Mouse (Mus musculus) liver, postnatal 0 days (tissue): ENCODE measurements at regions not wholly inside any gene's neighbourhood (a gene's known extent, or its start where the extent isn't known, plus 50 kb on each side); places are given as distances from the start of the nearest gene placed in this dataset.

Experiments
- ATAC-seq: fragments of 200-750 bp; cut with Nextera tagmentation; 2 replicates; pipeline ENCODE4 v1.8.0; 2017; ENCODE audit warnings: mild to moderate bottlenecking, moderate library complexity
- DNase-seq: peaks from one replicate; pipeline ENCODE4 v3.0.0-alpha.2; 2016
- H3K27ac ChIP-seq: fragments of 300-500 bp; sonication (generic); 2 replicates; pipeline ENCODE4 v1.5.1; 2014; ENCODE audit warnings: antibody characterized with exemption, moderate library complexity, mild to moderate bottlenecking, low read depth
- H3K27me3 ChIP-seq: fragments of 300-500 bp; sonication (generic); 2 replicates; pipeline ENCODE4 v1.6.1; 2014; ENCODE audit warnings: low read length, control low read depth, mixed read lengths; ENCODE audit not compliant: insufficient read depth
- H3K36me3 ChIP-seq: fragments of 300-500 bp; sonication (generic); replicated peaks from 2 replicates; pipeline ENCODE4 v1.6.1; 2014; ENCODE audit warnings: mild to moderate bottlenecking, control low read depth, low read length, moderate library complexity, mixed read lengths; ENCODE audit not compliant: insufficient read depth
- H3K4me1 ChIP-seq: fragments of 300-500 bp; sonication (generic); 2 replicates; pipeline ENCODE4 v1.6.1; 2014; ENCODE audit warnings: antibody characterized with exemption, mild to moderate bottlenecking, control low read depth; ENCODE audit not compliant: insufficient read depth
- H3K4me2 ChIP-seq: fragments of 300-500 bp; sonication (generic); 2 replicates; pipeline ENCODE4 v1.6.1; 2014; ENCODE audit warnings: low read depth, mild to moderate bottlenecking, low read length, moderate library complexity, mixed read lengths
- H3K4me3 ChIP-seq: fragments of 300-500 bp; sonication (generic); 2 replicates; pipeline ENCODE4 v1.5.1; 2014; ENCODE audit warnings: low read depth, low read length
- H3K9ac ChIP-seq: fragments of 300-500 bp; sonication (generic); replicated peaks from 2 replicates; pipeline ENCODE4 v1.6.1; 2014; ENCODE audit warnings: mild to moderate bottlenecking, moderate library complexity
- H3K9me3 ChIP-seq: fragments of 300-500 bp; sonication (generic); 2 replicates; pipeline ENCODE4 v1.6.1; 2016; ENCODE audit warnings: mild to moderate bottlenecking, control low read depth, low read length, mixed read lengths
- CTCF ChIP-seq: sonication (generic); IDR thresholded peaks from 2 replicates; pipeline ENCODE4 v1.5.1; 2016; ENCODE audit warnings: antibody characterized with exemption, low read depth
- EP300 ChIP-seq: IDR thresholded peaks from 2 replicates; pipeline ENCODE4 v1.6.1; 2016; ENCODE audit warnings: antibody characterized with exemption, low read depth, mild to moderate bottlenecking
- WGBS: fragments of 180-500 bp; shearing (Covaris S2); extraction: QIAGEN DNeasy Blood & Tissue Kit; methylation state at CpG from one replicate; pipeline ENCODE4 v1.1.7; 2014; ENCODE audit not compliant: insufficient replicate concordance; 5-methylcytosine and 5-hydroxymethylcytosine counted together

DNA sequence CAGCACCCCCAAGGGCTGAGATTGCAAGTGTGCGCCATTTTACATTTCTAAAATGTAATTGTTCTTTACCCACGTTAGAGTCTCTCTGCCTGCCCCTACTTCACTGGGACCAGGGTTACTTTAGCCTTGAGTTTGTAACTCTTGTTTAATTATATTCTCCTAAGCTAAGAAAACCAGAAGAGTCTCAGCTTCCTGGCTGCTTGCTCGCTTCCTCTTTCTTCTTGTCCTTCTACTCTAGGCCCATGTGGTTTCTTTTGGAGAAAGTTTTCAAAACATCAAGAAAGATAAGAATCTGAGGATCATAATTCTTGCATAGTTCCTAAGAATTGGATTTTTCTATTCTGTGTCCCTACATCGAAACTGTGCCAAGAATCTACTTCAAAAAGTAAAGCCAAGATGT lies 228.6 kb downstream of the Tmsb4x start:
- WGBS, result 56% methylated on average over 4 of the region's 4 CpGs
- no peaks in the 10 kb centered on the region for H3K36me3 ChIP-seq
- no peak overlapping the region for H3K9ac ChIP-seq
- H3K27me3 ChIP-seq, result 0 out of 2 replicates have a peak, but pooled peaks cover 2% of the 10 kb centered on the region
- ATAC-seq (no peak), DNase-seq (no peak)
- no peak overlapping the region for H3K4me2 ChIP-seq
- no peak overlapping the region for H3K4me3 ChIP-seq
- H3K9me3 ChIP-seq, result no peaks in the 10 kb centered on the region
- no peak overlapping the region for H3K27ac ChIP-seq
- no peaks in the 10 kb centered on the region for H3K4me1 ChIP-seq
- TF ChIP-seq CTCF (no peak), EP300 (no peak)

- DNase-seq, result no peak
- Histone ChIP-seq H3K27ac (no peak overlapping the region), H3K9ac (no peak overlapping the region), H3K4me2 (no peak overlapping the region), H3K36me3 (no peaks in the 10 kb centered on the region), H3K4me3 (no peak overlapping the region), H3K9me3 (no peaks in the 10 kb centered on the region), H3K4me1 (no peaks in the 10 kb centered on the region), H3K27me3 (0 out of 2 replicates have a peak, but pooled peaks cover 2% of the 10 kb centered on the region)
- no peak for TF ChIP-seq CTCF
- TF ChIP-seq EP300, result no peak
- ATAC-seq, result no peak
These were observed 232.1 kb downstream of the Tmsb4x start for GRCm38 (mm10) chrX:166977029-166977428.

GRCm38 (mm10) chrX:166971721-166972120 lies 237.4 kb downstream of the Tmsb4x start:
- DNase-seq (no peak), ATAC-seq (no peak)
- Histone ChIP-seq H3K27ac (no peak overlapping the region), H3K4me1 (no peaks in the 10 kb centered on the region), H3K4me3 (no peak overlapping the region), H3K27me3 (no peaks in the 10 kb centered on the region), H3K9ac (no peak overlapping the region), H3K9me3 (no peaks in the 10 kb centered on the region), H3K4me2 (no peak overlapping the region), H3K36me3 (no peaks in the 10 kb centered on the region)
- TF ChIP-seq EP300 (no peak), CTCF (no peak)
- WGBS, result 40% methylated on average over 1 of the region's 1 CpGs

DNA sequence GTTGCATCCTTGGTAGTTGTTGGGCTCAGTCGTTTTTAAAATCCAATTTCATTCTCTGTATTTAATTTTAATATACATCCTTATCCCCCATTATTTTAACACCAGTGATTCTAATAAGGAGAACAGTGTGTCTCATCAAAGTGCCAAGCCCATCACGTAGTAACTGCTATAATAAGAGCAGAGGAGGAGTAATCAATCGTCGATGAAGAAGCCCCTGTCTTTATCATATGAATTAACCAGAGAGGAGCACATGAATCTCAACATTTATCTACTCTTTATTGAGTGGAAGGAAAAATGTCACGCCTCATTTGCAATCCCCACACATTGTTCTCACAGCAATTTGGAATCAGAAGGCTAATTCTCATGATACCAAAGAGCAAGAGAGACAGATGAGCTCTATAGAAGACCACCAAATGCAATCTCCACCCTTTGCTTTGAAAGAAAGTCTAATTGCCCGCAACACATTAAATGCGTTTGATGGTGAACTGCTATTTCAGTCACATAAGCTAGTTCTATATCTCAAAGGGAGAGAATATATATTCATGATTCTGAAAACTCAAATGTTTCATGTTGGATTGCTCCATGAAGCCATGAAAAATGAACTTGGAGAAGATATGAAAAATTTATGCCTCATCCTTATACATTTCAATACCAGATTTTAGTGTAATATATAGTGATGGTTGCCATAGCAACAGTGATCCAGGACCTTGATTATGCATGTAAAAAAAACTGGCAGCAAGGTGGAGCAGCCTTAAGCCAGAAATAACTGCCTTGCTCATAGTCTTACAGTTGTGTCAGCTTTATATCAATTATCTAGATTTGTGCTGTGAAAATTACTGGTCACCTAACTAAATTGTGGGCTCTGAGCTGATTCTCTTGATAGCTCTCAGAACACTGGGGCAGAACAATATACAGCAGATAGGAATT lies 244.2 kb downstream of the Tmsb4x start:
- no peak overlapping the region for H3K4me2 ChIP-seq
- H3K4me1 ChIP-seq, result no peaks in the 10 kb centered on the region
- no peak for ATAC-seq
- H3K9ac ChIP-seq, result no peak overlapping the region
- no peak for DNase-seq
- no peak for TF ChIP-seq EP300
- TF ChIP-seq CTCF, result no peak
- no peaks in the 10 kb centered on the region for H3K36me3 ChIP-seq
- H3K27ac ChIP-seq, result no peak overlapping the region
- no peaks in the 10 kb centered on the region for H3K27me3 ChIP-seq
- no peak overlapping the region for H3K4me3 ChIP-seq
- H3K9me3 ChIP-seq, result no peaks in the 10 kb centered on the region
- WGBS, result 64% methylated on average over 7 of the region's 7 CpGs

DNA sequence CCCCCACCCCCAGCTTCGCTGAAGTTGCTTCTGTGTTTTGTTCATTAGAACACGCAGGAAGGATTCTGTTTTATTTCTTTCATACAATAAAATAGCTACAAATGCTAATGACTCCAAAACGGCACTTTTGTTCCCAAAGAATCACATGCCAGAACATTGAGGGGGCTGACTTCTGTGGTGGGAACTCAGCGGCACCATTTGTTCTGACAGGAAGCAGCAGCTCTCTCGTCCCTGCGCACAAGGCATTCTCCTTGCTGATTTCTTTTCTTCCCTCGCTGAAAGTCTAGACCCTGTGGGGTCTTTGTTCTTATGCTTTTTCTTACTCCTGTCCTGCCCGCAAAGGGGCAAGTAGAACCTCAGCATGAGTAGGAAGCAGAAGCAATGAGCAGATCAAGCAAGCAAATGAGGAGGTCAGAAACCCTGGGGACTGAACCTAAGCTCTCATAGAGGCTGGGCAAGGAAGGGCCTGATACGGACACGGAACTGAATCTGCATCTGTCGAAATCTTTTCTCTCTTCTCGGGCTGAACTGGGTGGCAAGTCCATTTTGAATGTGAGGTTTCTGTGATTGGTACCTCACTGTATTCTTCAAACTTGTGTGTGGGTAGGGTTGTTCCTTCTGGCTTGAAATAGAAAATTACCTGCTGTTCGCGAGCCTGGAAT lies 256.5 kb downstream of the Tmsb4x start:
- Histone ChIP-seq H3K36me3 (no peaks in the 10 kb centered on the region), H3K27me3 (no peaks in the 10 kb centered on the region), H3K27ac (no peak overlapping the region), H3K4me2 (no peak overlapping the region), H3K9ac (no peak overlapping the region), H3K9me3 (no peaks in the 10 kb centered on the region), H3K4me3 (no peak overlapping the region), H3K4me1 (no peaks in the 10 kb centered on the region)
- DNase-seq (no peak), ATAC-seq (no peak)
- TF ChIP-seq CTCF, result no peak
- no peak for TF ChIP-seq EP300
- 50% methylated on average over 14 of the region's 14 CpGs for WGBS

DNA sequence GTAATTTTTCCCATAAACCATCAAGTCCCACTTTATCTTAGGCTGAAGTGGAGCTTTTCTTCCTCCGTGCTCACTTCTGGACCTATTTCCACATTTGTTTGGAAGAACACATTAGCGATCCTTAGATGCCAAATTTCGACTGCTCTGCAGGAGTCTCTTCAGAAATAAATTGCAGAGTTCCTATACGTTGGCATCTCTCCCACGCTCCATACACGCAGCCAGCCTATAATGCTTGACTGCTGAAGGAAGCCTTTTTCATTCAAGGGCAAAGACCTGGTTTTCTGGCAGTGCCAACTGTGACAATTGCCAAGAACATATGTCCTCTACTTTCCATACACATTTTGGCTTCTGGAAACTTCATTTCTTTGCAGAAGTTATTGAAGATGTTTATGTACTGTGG lies 258.1 kb downstream of the Tmsb4x start:
- Histone ChIP-seq H3K4me1 (no peaks in the 10 kb centered on the region), H3K4me3 (no peak overlapping the region), H3K27me3 (no peaks in the 10 kb centered on the region), H3K4me2 (no peak overlapping the region), H3K9me3 (no peaks in the 10 kb centered on the region), H3K27ac (no peak overlapping the region), H3K9ac (no peak overlapping the region), H3K36me3 (no peaks in the 10 kb centered on the region)
- DNase-seq, result no peak
- 69% methylated on average over 6 of the region's 6 CpGs for WGBS
- ATAC-seq, result no peak
- TF ChIP-seq CTCF (no peak), EP300 (no peak)
